In the genomic region with DNA sequence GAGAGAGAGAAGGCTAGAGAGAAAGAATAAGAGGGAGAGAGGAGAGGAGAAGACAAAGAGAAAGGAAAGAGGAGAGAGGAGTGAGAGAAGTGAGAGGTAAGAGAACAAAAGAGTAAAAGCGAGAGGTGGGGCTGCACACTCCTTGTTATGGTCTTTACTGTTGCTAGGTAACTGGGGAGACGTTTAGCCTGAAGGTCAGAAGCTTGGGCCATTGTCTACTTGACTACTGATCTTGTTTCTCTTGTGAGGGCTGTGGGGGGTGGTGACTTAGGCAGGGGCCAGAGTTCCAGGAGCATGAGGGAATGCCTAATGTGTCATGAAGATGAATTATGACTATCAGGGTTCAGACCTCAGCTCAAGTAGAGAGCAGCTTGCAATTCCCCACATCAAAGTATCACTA, we compare ENCODE assay signal across 12 mouse cellular contexts.
"Had no signal": no experiment of that assay in that cellular context is flagged by ENCODE, and none has a peak within 500 bp of the region (broad histone marks: within the 10 kb centered on the region; RNA-seq: fewer than 3 reads in every experiment).

No protein-coding gene starts in this region.

- DNase-seq: kidney, postnatal 25 days; layer of hippocampus, adult 9-11 months; layer of hippocampus, postnatal 36 days; liver, embryonic 13.5 days; lung, adult 2 months; lung, postnatal 14 days; lung, postnatal 4 days; right cerebral cortex, adult 18-20 months; right cerebral cortex, postnatal 14 days; right cerebral cortex, postnatal 4 days; thymus, adult 18-20 months; thymus, postnatal 36 days had no signal
